Mouse (Mus musculus): ENCODE results near the gene Ica1l. TPM values are rescaled to one million over a fixed set of nuclear protein-coding genes. Genes with fewer than 3 reads are reported as not detected.

Ica1l gene
- polyA plus RNA-seq, 1 experiment, result 0.02 TPM

- TF ChIP-seq SRF (IDR thresholded peaks at IDR 0.05; ENCODE audit: control insufficient read depth, insufficient read length, low read depth) (no peak), TCF12 (IDR thresholded peaks at IDR 0.05; ENCODE audit: insufficient read depth, poor library complexity, severe bottlenecking) (no peak), MYOG (IDR thresholded peaks at IDR 0.05; ENCODE audit: control insufficient read depth in 1 of 3, insufficient read depth in 1 of 3, insufficient read length in 2 of 3, low read depth in 2 of 3) (no peak), CEBPB (IDR thresholded peaks at IDR 0.05; ENCODE audit: insufficient read depth, poor library complexity, severe bottlenecking) (no peak), POLR2A (IDR thresholded peaks at IDR 0.05; ENCODE audit: insufficient read length, low read depth) (no peak), POLR2AphosphoS2 (IDR thresholded peaks at IDR 0.05; ENCODE audit: insufficient read length, low read depth) (no peak)
- no peaks in the 10 kb centered on the region for H3K36me3 ChIP-seq (ENCODE audit: control insufficient read depth, insufficient read depth)
- H3K27me3 ChIP-seq (ENCODE audit: control insufficient read depth, insufficient read depth, insufficient read length), result no peaks in the 10 kb centered on the region
- no peak overlapping the region for H3K4me3 ChIP-seq
- no peak overlapping the region for H3K4me2 ChIP-seq (ENCODE audit: low read depth)
- H3ac ChIP-seq (ENCODE audit: control insufficient read depth, insufficient read length), result no peak overlapping the region
- peaks cover 25% of the 10 kb centered on the region for H3K79me2 ChIP-seq (ENCODE audit: control insufficient read depth, insufficient read depth)
Measured at GRCm38 (mm10) chr1:59947509-59947908, 95.5 kb downstream of the Ica1l start.

DNA sequence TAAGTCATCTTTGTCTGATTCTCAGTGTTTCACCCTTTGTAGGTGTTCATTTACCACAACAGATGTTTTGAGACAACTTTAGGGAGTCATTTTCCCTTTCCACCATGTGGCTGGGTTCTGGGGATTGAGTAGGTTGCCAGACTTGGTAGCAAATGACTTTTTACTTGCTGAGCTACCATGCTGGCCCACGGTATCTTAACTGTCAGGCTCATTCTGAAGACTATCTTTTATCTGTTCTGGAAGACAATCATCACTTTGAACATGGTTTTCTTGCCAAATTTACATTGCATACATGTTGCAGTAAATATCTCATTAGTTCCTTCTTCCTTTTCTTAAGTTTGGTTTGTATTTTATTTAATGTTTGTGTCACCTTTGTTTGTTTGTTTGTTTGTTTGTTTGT is 97.0 kb downstream of the Ica1l start:
- H3K4me2 ChIP-seq (ENCODE audit: low read depth), result no peak overlapping the region
- H3K27me3 ChIP-seq (ENCODE audit: control insufficient read depth, insufficient read depth, insufficient read length), result no peaks in the 10 kb centered on the region
- no peak overlapping the region for H3K4me3 ChIP-seq
- no peak overlapping the region for H3ac ChIP-seq (ENCODE audit: control insufficient read depth, insufficient read length)
- TF ChIP-seq POLR2A (IDR thresholded peaks at IDR 0.05; ENCODE audit: insufficient read length, low read depth), result no peak
- H3K36me3 ChIP-seq (ENCODE audit: control insufficient read depth, insufficient read depth), result no peaks in the 10 kb centered on the region
- peaks cover 36% of the 10 kb centered on the region for H3K79me2 ChIP-seq (ENCODE audit: control insufficient read depth, insufficient read depth)

GRCm38 (mm10) chr1:59943825-59944224 is 99.2 kb downstream of the Ica1l start:
- Histone ChIP-seq H3K4me2 (ENCODE audit: low read depth) (no peak overlapping the region), H3ac (ENCODE audit: control insufficient read depth, insufficient read length) (no peak overlapping the region), H3K79me2 (ENCODE audit: control insufficient read depth, insufficient read depth) (peaks cover 51% of the 10 kb centered on the region), H3K27me3 (ENCODE audit: control insufficient read depth, insufficient read depth, insufficient read length) (no peaks in the 10 kb centered on the region), H3K4me3 (no peak overlapping the region), H3K36me3 (ENCODE audit: control insufficient read depth, insufficient read depth) (no peaks in the 10 kb centered on the region)
- TF ChIP-seq CEBPB (IDR thresholded peaks at IDR 0.05; ENCODE audit: insufficient read depth, poor library complexity, severe bottlenecking), result no peak
- no peak for TF ChIP-seq POLR2AphosphoS2 (IDR thresholded peaks at IDR 0.05; ENCODE audit: insufficient read length, low read depth)
- TF ChIP-seq MYOG (IDR thresholded peaks at IDR 0.05; ENCODE audit: control insufficient read depth in 1 of 3, insufficient read depth in 1 of 3, insufficient read length in 2 of 3, low read depth in 2 of 3), result no peak
- TF ChIP-seq MAX (IDR thresholded peaks at IDR 0.05; ENCODE audit: low read depth), result no peak
- no peak for TF ChIP-seq E2F4 (IDR thresholded peaks at IDR 0.05; ENCODE audit: insufficient read depth)

DNA sequence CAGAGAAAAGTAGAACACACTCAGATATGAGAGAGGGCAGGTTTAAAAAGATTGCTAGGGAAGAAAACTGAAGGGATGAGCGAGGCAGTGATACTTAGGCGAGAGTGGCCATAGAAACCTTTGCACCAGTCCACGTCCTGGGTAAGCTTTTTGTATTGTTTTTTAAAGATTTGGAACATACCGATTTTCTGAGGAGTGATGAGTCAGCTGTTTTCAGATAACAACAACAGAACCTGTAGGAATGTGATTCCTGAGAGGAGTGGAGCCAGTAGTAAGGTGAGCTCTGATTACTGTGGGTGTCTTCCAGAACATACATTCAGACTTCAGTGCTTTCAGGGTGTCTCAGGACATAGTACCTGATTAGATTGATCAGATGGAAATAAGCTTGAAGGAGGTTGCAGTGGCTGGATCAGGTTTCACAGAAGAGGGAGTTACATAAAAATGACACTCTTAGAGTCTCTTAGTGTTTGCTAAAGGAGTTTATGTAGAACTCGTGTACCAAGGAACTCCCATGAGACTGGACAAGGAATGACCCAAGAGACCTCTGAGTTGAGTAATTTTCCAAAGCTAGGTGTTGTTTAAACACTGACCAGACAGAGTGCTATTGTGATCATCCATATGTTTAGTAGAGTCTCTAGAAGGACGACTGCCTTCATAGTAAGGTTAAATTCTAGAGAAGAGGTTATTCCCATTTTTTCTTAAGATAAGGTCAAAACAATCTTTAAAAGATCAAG is 100.8 kb downstream of the Ica1l start:
- Histone ChIP-seq H3K79me2 (ENCODE audit: control insufficient read depth, insufficient read depth) (peaks cover 47% of the 10 kb centered on the region), H3K4me2 (ENCODE audit: low read depth) (no peak overlapping the region), H3K4me3 (no peak overlapping the region), H3K36me3 (ENCODE audit: control insufficient read depth, insufficient read depth) (no peaks in the 10 kb centered on the region), H3K27me3 (ENCODE audit: control insufficient read depth, insufficient read depth, insufficient read length) (no peaks in the 10 kb centered on the region), H3ac (ENCODE audit: control insufficient read depth, insufficient read length) (no peak overlapping the region)
- TF ChIP-seq CEBPB (IDR thresholded peaks at IDR 0.05; ENCODE audit: insufficient read depth, poor library complexity, severe bottlenecking) (no peak), MYOG (IDR thresholded peaks at IDR 0.05; ENCODE audit: control insufficient read depth in 1 of 3, insufficient read depth in 1 of 3, insufficient read length in 2 of 3, low read depth in 2 of 3) (no peak), MYOD1 (IDR thresholded peaks at IDR 0.05; ENCODE audit: control insufficient read depth in 1 of 3, insufficient read length in 2 of 3, low read depth in 2 of 3) (no peak), POLR2A (IDR thresholded peaks at IDR 0.05; ENCODE audit: insufficient read length, low read depth) (no peak), POLR2AphosphoS2 (IDR thresholded peaks at IDR 0.05; ENCODE audit: insufficient read length, low read depth) (no peak)

DNA sequence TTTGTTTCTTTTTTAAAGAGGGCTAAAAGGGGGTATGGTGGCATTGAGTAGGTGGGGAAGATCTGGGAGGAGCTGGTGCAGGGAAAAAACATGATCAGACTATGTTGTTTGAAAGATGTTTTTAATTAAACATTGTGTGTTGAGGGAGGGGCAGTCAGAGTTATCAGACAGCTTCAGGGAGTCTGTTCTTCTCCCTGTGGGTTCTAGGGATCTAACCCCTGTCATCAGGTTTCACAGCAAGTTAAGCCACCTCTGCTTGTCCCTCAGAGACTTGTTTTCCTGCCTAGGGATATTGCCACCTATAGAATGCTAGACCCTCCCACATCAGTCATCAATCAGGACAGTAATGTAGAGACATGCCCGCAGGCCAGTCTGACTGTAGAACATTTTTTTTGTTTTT is 101.9 kb downstream of the Ica1l start:
- Histone ChIP-seq H3ac (ENCODE audit: control insufficient read depth, insufficient read length) (no peak overlapping the region), H3K27me3 (ENCODE audit: control insufficient read depth, insufficient read depth, insufficient read length) (no peaks in the 10 kb centered on the region), H3K36me3 (ENCODE audit: control insufficient read depth, insufficient read depth) (no peaks in the 10 kb centered on the region), H3K79me2 (ENCODE audit: control insufficient read depth, insufficient read depth) (peaks cover 44% of the 10 kb centered on the region), H3K4me2 (ENCODE audit: low read depth) (no peak overlapping the region), H3K4me3 (no peak overlapping the region)
- TF ChIP-seq TCF12 (IDR thresholded peaks at IDR 0.05; ENCODE audit: insufficient read depth, poor library complexity, severe bottlenecking) (no peak), E2F4 (IDR thresholded peaks at IDR 0.05; ENCODE audit: insufficient read depth) (no peak), TCF3 (IDR thresholded peaks at IDR 0.05; ENCODE audit: insufficient read length, low read depth) (no peak), SRF (IDR thresholded peaks at IDR 0.05; ENCODE audit: control insufficient read depth, insufficient read length, low read depth) (no peak), USF1 (IDR thresholded peaks at IDR 0.05; ENCODE audit: low read depth) (no peak), MYOD1 (IDR thresholded peaks at IDR 0.05; ENCODE audit: control insufficient read depth in 1 of 3, insufficient read length in 2 of 3, low read depth in 2 of 3) (no peak), MAX (IDR thresholded peaks at IDR 0.05; ENCODE audit: low read depth) (no peak), MYOG (IDR thresholded peaks at IDR 0.05; ENCODE audit: control insufficient read depth in 1 of 3, insufficient read depth in 1 of 3, insufficient read length in 2 of 3, low read depth in 2 of 3) (no peak), REST (IDR thresholded peaks at IDR 0.05; ENCODE audit: insufficient read depth, insufficient read length) (no peak), CEBPB (IDR thresholded peaks at IDR 0.05; ENCODE audit: insufficient read depth, poor library complexity, severe bottlenecking) (no peak), POLR2A (IDR thresholded peaks at IDR 0.05; ENCODE audit: insufficient read length, low read depth) (no peak), POLR2AphosphoS2 (IDR thresholded peaks at IDR 0.05; ENCODE audit: insufficient read length, low read depth) (no peak)

Measured in myocyte (in vitro differentiated cells).